Mouse (Mus musculus): ENCODE data around the gene Rbmxl1.

The Rbmxl1 gene

GRCm38 (mm10) chr8:78493031-78493430 lies 15.7 kb downstream of the Rbmxl1 start:
- DNase-seq (ENCODE audit: low spot score), result no peak

- DNase-seq (ENCODE audit: low spot score), result no peak
Observed at GRCm38 (mm10) chr8:78489733-78490132, 19.0 kb downstream of the Rbmxl1 start.

- no peak for DNase-seq (ENCODE audit: low spot score)
Observed at GRCm38 (mm10) chr8:78477051-78477829, 31.5 kb downstream of the Rbmxl1 start.

- no peak for DNase-seq (ENCODE audit: low spot score)
Observed at GRCm38 (mm10) chr8:78467889-78468288, 40.8 kb downstream of the Rbmxl1 start.

GRCm38 (mm10) chr8:78463941-78464340 lies 44.8 kb downstream of the Rbmxl1 start:
- no peak for DNase-seq (ENCODE audit: low spot score)

GRCm38 (mm10) chr8:78456441-78456840 lies 52.3 kb downstream of the Rbmxl1 start:
- no peak for DNase-seq (ENCODE audit: low spot score)

Data from spleen, adult 12 weeks (tissue).